Mouse (Mus musculus): ENCODE results near the gene Med12l.

Gene Med12l

GRCm38 (mm10) chr3:59194099-59194498 lies 188.5 kb downstream of the Med12l start:
- DNase-seq (ENCODE audit: low spot score) = no peak

- DNase-seq (ENCODE audit: low spot score) = no peak
Observed at GRCm38 (mm10) chr3:59194938-59195337, 189.3 kb downstream of the Med12l start, which contains the start of gene Gpr87. TSS of gene Gpr87 (minus strand) at chr3:59195104.

GRCm38 (mm10) chr3:59197329-59197948 lies 191.8 kb downstream of the Med12l start:
- no peak for DNase-seq (ENCODE audit: low spot score)

DNA sequence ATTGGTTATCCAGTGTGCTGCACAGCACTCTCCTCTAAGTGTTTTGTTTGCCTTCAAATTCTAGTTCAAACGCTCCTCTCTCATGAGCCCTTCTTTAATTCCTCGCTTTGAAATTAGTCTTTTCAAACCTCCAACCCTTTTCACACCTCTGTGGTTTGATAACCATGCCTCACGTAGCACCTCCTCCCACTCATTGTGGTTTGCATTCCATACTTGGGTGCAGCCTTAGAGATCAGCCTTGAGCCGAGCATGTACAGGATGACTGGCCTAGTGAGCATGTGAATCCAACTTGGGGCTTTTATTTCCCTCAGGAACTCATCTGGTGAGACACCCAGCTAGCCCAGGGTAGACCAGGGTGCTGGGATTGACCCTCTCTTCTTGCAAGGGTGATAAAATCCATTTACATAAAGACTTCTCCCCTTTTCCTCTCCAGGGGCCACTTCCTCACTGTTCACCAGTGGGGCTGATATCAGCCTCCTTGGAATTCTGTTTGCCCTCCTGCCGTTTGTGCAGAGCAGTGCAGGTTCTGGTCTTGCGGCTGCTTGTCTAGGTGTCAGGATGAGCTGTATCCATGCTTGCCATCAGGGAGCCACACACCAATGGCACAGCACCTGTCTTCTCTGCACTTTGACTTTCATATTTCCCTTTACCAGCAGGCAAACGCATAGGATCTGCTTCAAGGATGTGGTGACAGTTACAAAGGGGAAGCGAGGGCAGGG lies 198.3 kb downstream of the Med12l start:
- DNase-seq (ENCODE audit: low spot score) = no peak

DNA sequence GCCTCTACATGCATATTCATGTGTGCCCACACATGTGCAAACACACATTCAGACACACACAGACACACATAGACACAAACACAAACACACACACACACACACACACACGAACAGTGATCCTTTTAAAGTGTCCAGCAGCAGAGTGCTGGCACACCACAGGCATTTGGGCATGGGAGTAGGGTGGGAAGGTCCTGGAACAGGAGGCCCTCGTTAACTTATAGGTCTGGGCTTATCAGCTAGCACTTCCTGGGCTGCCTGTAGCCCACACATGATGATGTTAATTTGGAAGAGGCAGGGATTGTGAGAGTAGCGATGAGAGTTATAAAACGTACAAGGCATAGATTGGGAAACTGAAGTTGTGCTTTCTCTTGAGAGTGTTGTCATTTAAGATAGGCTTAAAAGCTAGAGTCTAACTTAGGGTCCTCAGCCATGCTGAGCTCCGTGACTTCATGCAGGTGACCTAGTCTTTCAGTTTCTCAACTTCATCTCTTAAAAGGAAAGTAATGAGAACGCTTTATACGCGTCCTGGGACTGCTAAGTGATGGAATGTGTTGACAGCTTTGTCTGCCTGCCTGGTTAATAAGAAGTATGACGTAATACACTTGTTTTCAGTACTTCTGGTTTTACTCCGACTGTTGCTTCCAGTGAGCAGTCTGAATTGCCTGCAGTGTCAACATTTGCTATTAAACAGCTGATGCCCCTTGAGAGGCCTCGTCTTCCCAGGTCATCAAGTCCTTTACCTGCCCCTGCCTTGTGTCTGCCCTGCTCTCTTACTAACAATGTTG lies 199.3 kb downstream of the Med12l start:
- no peak for DNase-seq (ENCODE audit: low spot score)

GRCm38 (mm10) chr3:59205941-59206340 lies 200.3 kb downstream of the Med12l start:
- no peak for DNase-seq (ENCODE audit: low spot score)

DNA sequence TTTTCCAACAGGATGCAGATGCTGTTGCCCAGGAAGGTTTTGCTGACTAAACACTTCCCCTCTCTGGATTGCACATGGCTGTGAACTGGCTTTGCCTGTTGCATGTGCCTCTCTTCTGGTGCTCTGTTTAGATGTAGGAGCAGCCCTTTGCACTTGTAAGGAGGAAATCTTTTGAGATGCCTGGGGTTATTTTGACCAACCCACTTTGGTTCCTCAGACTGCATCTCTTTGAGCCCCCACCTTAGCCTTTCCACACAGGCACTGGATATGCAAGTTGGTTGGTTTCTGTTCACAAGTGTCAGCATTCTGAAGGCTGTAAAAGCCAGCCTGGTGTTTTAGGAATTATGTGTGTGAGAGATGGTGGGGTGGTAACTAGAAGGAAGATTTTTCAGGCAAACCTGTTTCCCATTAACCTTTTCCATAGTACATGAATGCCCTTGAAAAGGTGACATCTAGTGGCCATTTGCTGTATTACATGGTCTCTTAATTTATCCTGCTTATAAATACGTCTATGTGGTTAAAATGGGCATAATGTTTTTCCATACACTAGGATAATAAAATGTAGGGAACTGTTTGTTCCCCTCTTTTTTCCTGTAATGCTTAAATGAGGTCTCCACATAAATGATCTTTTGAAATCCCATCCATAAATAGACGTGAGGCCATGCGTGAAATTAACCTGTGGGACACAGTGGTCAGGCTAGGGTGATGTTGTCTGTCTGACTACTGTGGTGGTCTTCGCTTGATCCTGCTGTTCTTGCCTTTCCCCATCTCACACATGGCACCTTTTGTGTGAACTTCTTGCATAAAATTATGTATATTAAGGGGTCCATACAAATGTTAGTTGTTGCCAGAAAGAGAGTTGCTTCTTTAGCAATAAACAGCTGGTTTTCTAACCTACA lies 203.3 kb downstream of the Med12l start:
- DNase-seq (ENCODE audit: low spot score) = no peak

- DNase-seq (ENCODE audit: low spot score) = no peak
Observed at GRCm38 (mm10) chr3:59210089-59210488, 204.5 kb downstream of the Med12l start.

DNA sequence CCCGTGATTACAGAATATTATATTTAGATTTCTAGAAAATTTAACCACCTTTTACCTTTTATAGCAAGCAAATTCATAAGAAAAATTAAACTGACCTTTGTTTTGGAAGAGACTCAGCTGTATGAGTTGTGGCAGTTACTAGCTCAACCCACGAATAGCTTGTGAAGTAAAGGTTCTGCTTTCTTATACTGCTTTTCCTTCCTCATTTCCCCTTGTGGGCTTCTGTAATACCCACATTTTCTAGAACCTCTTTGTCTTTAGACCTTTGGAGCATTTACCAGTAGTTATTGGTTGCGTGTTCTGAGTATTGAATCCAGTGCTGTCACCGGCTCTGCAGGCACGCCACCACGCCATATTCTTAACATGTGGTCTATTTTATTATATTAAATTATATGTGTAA lies 205.1 kb downstream of the Med12l start, which contains the start of gene P2ry13:
TSS of gene P2ry13 (minus strand) at position 156 of the 400 bp plus-strand sequence.
- DNase-seq (ENCODE audit: low spot score) = no peak

- no peak for DNase-seq (ENCODE audit: low spot score)
Observed at GRCm38 (mm10) chr3:59211784-59212183, 206.2 kb downstream of the Med12l start.

DNA sequence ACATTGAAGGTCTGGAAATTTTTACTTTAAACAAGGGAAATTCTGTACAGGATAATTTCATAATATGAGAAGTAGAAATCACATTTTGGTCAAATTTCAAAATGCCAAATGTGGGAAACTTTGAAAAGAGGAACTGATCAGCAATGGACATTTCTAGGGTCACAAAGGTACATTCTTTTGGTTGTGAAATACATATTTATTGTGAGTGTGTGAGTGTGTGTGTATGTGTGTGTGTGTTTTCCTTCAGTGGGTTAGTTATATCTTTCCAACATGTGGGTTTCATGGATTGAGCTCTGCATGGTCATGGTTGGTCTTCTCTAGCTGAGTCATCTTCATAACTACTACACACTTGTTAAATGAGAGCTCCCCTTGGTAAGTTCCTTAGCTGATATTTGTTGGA lies 206.8 kb downstream of the Med12l start:
- no peak for DNase-seq (ENCODE audit: low spot score)

- DNase-seq (ENCODE audit: low spot score) = no peak
Observed at GRCm38 (mm10) chr3:59217211-59217610, 211.6 kb downstream of the Med12l start.

DNA sequence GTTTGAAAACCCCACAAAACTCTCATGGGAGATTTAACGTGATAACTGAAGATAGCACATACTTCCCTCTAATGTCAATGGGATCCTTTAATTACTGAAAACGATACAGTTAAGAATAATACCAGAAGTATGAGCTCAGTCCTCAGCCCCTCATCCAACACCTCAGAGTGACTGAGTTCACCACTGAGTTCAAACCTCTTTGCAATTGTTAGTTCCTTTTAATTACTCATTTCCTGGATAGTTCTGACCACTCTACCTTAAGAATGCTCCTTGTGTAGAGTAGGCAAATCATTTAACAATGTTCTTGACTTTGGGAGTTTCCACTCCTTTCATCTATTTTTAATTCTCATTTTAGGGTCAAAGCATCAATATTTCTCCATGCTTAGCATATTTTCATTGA lies 213.7 kb downstream of the Med12l start:
- DNase-seq (ENCODE audit: low spot score) = no peak

DNA sequence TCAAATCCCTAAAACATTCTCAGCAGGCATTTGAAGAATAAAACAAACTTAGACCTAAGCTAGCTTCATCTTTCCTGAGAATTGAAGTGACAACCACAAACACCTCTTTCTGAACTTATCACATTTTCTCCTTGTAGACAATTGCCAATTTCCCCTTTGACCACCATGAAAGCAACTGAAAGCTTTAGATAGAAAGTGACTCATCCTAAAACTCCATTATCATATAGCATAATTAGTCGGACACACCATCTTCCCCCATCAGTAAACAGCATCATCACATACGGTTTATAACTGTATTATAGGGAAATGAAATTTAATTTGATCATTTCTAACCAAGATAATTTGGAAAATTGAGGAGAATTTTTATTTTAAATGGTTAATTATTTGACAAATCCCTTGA lies 216.7 kb downstream of the Med12l start:
- no peak for DNase-seq (ENCODE audit: low spot score)

GRCm38 (mm10) chr3:59225411-59225810 lies 219.8 kb downstream of the Med12l start:
- DNase-seq (ENCODE audit: low spot score) = no peak

- DNase-seq (ENCODE audit: low spot score) = no peak
Observed at GRCm38 (mm10) chr3:59227696-59228095, 222.1 kb downstream of the Med12l start.

GRCm38 (mm10) chr3:59228730-59229551 lies 223.3 kb downstream of the Med12l start:
- DNase-seq (ENCODE audit: low spot score) = no peak

DNA sequence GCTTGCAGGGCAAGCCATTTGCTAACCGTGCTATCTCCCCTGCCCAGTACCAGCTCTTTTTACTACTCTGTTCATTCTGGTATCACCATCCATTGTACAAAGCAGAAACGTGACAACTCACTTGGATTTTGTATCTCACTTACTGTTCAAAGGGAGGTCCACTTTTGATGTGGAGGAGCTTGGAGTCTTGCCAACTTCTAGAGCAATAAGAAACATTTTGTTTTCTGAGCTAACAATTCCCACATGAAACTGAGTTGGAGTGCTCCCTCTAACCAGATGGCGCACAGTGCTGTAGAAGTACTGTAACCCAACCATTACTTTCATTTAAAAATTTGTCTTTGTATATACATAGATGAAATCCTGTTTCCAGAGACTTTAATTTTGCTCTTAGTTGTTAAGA lies 225.3 kb downstream of the Med12l start:
- no peak for DNase-seq (ENCODE audit: low spot score)

GRCm38 (mm10) chr3:59234878-59235277 lies 229.3 kb downstream of the Med12l start:
- no peak for DNase-seq (ENCODE audit: low spot score)

GRCm38 (mm10) chr3:59243384-59243783 lies 237.8 kb downstream of the Med12l start:
- no peak for DNase-seq (ENCODE audit: low spot score)

DNA sequence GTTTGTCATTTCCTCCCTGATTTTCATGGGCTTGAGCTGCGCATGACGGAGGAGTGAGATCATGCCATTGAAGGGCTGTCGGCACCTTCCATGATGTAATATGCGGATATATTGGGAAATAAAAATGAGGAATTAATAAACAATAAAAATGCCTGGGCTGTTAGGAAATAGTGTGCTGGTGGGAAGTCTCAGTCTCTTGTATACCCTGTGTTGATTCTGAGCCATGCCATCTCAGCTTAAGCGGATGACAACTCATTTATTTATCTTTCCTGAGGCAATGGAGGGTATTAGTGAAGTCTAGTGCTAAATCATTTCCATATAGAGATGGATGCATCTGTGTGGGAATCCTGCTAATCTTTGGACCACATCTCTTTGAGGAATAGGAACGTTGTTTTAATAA lies 242.4 kb downstream of the Med12l start:
- no peak for DNase-seq (ENCODE audit: low spot score)

Measured in ovary, postnatal 10 days (tissue).